Mouse (Mus musculus) liver, embryonic 14.5 days (tissue): ENCODE data around the gene Disc1. TPM values are rescaled to one million over a fixed set of nuclear protein-coding genes. Genes with fewer than 3 reads are reported as not detected.

Experiments
- ATAC-seq: fragments of 200-750 bp; cut with Nextera tagmentation; 2 replicates; pipeline ENCODE4 v1.8.0; 2017; ENCODE audit warnings: moderate number of reproducible peaks, mild to moderate bottlenecking, moderate library complexity; ENCODE audit not compliant: insufficient read depth
- DNase-seq, 3 experiments: peaks; one replicate each; pipeline ENCODE4 v3.0.0-alpha.2; 2012 to 2013; ENCODE audit warnings: low read depth in 3 of 3, low spot score in 3 of 3
- H3K27ac ChIP-seq: fragments of 300-500 bp; sonication (generic); 2 replicates; pipeline ENCODE4 v1.5.1; 2014; ENCODE audit warnings: moderate library complexity, mild to moderate bottlenecking, control low read depth, inconsistent platforms
- H3K27me3 ChIP-seq: fragments of 300-500 bp; sonication (generic); 2 replicates; pipeline ENCODE4 v1.6.1; 2014; ENCODE audit warnings: mild to moderate bottlenecking, low read length, moderate library complexity; ENCODE audit not compliant: control insufficient read depth, insufficient read depth
- H3K36me3 ChIP-seq: fragments of 300-500 bp; sonication (generic); replicated peaks from 2 replicates; pipeline ENCODE4 v1.6.1; 2014; ENCODE audit warnings: low read depth; ENCODE audit not compliant: control insufficient read depth, insufficient read depth
- H3K4me1 ChIP-seq, 2 experiments: fragments of 200-500 bp in 1 of 2; fragments of 300-500 bp in 1 of 2; sonication (generic) in 1 of 2; replicated peaks; 2 replicates each; pipeline ENCODE4 v1.6.1; 2012 to 2014; ENCODE audit warnings: antibody characterized with exemption in 1 of 2, inconsistent platforms in 1 of 2, low read length in 1 of 2; ENCODE audit not compliant: control insufficient read depth in 2 of 2, insufficient read depth in 2 of 2
- H3K4me2 ChIP-seq: fragments of 300-500 bp; sonication (generic); 2 replicates; pipeline ENCODE4 v1.6.1; 2014; ENCODE audit warnings: low read depth, mild to moderate bottlenecking, control low read depth, moderate library complexity
- H3K4me3 ChIP-seq, 2 experiments: fragments of 200-500 bp in 1 of 2; fragments of 300-500 bp in 1 of 2; sonication (generic) in 1 of 2; 2 replicates each; pipeline ENCODE4 v1.5.1; 2012 to 2014; ENCODE audit warnings: low read depth in 2 of 2, low read length in 2 of 2, mild to moderate bottlenecking in 2 of 2, control low read depth in 1 of 2, inconsistent platforms in 1 of 2, moderate library complexity in 1 of 2; ENCODE audit not compliant: insufficient read depth in 1 of 2
- H3K9ac ChIP-seq: fragments of 300-500 bp; sonication (generic); replicated peaks from 2 replicates; pipeline ENCODE4 v1.6.1; 2014; ENCODE audit warnings: mild to moderate bottlenecking, control low read depth, moderate library complexity
- H3K9me3 ChIP-seq: fragments of 300-500 bp; sonication (generic); 2 replicates; pipeline ENCODE4 v1.6.1; 2016; ENCODE audit warnings: low read length, mixed read lengths; ENCODE audit not compliant: control insufficient read depth
- CTCF ChIP-seq: IDR thresholded peaks from 2 replicates; pipeline ENCODE4 v1.5.1; 2016; ENCODE audit warnings: antibody characterized with exemption, low read depth, control low read depth
- EP300 ChIP-seq: IDR thresholded peaks from 2 replicates; pipeline ENCODE4 v1.6.1; 2016; ENCODE audit warnings: antibody characterized with exemption, low read depth
- WGBS: fragments of 180-500 bp; shearing (Covaris S2); extraction: QIAGEN DNeasy Blood & Tissue Kit; methylation state at CpG from one replicate; pipeline ENCODE4 v1.1.7; 2014; ENCODE audit not compliant: insufficient replicate concordance; 5-methylcytosine and 5-hydroxymethylcytosine counted together
- polyA plus RNA-seq, 2 experiments: library from polyadenylated mRNA; depleted of rRNA in 1 of 2; stranded (reverse) in 1 of 2; unstranded in 1 of 2; fragments of >200 nt; fragmentation: Nextera tagmentation in 1 of 2; extraction: Ambion mirVana in 1 of 2; gene quantifications; 2 replicates each; pipeline versions ENCODE4 v1.2.1 to v1.2.3; 2012 to 2014

Disc1 gene
- polyA plus RNA-seq, 2 experiments = 0.11 to 0.17 TPM

- H3K4me2 ChIP-seq = no peak overlapping the region
- ATAC-seq = no peak
- H3K9me3 ChIP-seq = no peaks in the 10 kb centered on the region
- TF ChIP-seq CTCF (no peak), EP300 (no peak)
- H3K27ac ChIP-seq = no peak overlapping the region
- H3K4me3 ChIP-seq = no peak overlapping the region
- no peaks in the 10 kb centered on the region for H3K4me1 ChIP-seq
- WGBS = 70% methylated on average over 5 of the region's 5 CpGs
- no peak overlapping the region for H3K9ac ChIP-seq
- no peaks in the 10 kb centered on the region for H3K27me3 ChIP-seq
- H3K36me3 ChIP-seq = no peaks in the 10 kb centered on the region
- no peak for DNase-seq
Measured at GRCm38 (mm10) chr8:125157641-125158005, 103.6 kb downstream of the Disc1 start.

- Histone ChIP-seq H3K27me3 (no peaks in the 10 kb centered on the region), H3K36me3 (no peaks in the 10 kb centered on the region), H3K9me3 (no peaks in the 10 kb centered on the region), H3K4me3 (no peak overlapping the region), H3K4me2 (no peak overlapping the region), H3K27ac (no peak overlapping the region), H3K9ac (no peak overlapping the region), H3K4me1 (no peaks in the 10 kb centered on the region)
- DNase-seq = no peak
- TF ChIP-seq EP300 (no peak), CTCF (no peak)
- 76% methylated on average over 12 of the region's 12 CpGs for WGBS
- ATAC-seq = no peak
Measured at GRCm38 (mm10) chr8:125159387-125159786, 105.4 kb downstream of the Disc1 start.

- WGBS = 68% methylated on average over 10 of the region's 10 CpGs
- DNase-seq = no peak
- H3K4me1 ChIP-seq = no peaks in the 10 kb centered on the region
Measured at GRCm38 (mm10) chr8:125163491-125163890, 109.5 kb downstream of the Disc1 start.

GRCm38 (mm10) chr8:125163906-125164305 lies 109.9 kb downstream of the Disc1 start:
- no peak for ATAC-seq
- no peaks in the 10 kb centered on the region; a peak in 1 of 4 replicates for H3K4me1 ChIP-seq
- 65% methylated on average over 6 of the region's 6 CpGs for WGBS

More at GRCm38 (mm10) chr8:125163491-125163890, 109.5 kb downstream of the Disc1 start:
- no peaks in the 10 kb centered on the region for H3K36me3 ChIP-seq
- no peak overlapping the region for H3K4me2 ChIP-seq
- no peak overlapping the region for H3K27ac ChIP-seq
- no peak overlapping the region for H3K4me3 ChIP-seq
- H3K9ac ChIP-seq = no peak overlapping the region
- ATAC-seq = no peak
- no peaks in the 10 kb centered on the region for H3K9me3 ChIP-seq
- no peaks in the 10 kb centered on the region for H3K27me3 ChIP-seq
- TF ChIP-seq EP300 (no peak), CTCF (no peak)

GRCm38 (mm10) chr8:125165505-125166446 lies 111.8 kb downstream of the Disc1 start:
- no peaks in the 10 kb centered on the region for H3K9me3 ChIP-seq
- TF ChIP-seq CTCF (peak; percentile 55), EP300 (no peak)
- 63% methylated on average over 11 of the region's 11 CpGs for WGBS
- H3K36me3 ChIP-seq = no peaks in the 10 kb centered on the region
- no peak overlapping the region for H3K4me2 ChIP-seq
- H3K4me3 ChIP-seq = no peak overlapping the region
- no peak overlapping the region for H3K27ac ChIP-seq
- no peaks in the 10 kb centered on the region; a peak in 1 of 4 replicates for H3K4me1 ChIP-seq
- no peak overlapping the region for H3K9ac ChIP-seq
- ATAC-seq (no peak), DNase-seq (no peak)
- no peaks in the 10 kb centered on the region for H3K27me3 ChIP-seq

More at GRCm38 (mm10) chr8:125163906-125164305, 109.9 kb downstream of the Disc1 start:
- Histone ChIP-seq H3K36me3 (no peaks in the 10 kb centered on the region), H3K9ac (no peak overlapping the region), H3K27ac (no peak overlapping the region), H3K4me2 (no peak overlapping the region), H3K27me3 (no peaks in the 10 kb centered on the region), H3K4me3 (no peak overlapping the region), H3K9me3 (no peaks in the 10 kb centered on the region)
- DNase-seq = no peak
- TF ChIP-seq CTCF (no peak), EP300 (no peak)
